Comparison of ENCODE assay signal across 27 mouse cellular contexts in genomic region chr1:185511306-185511705, GRCm38 (mm10). TPM values are rescaled to one million over a fixed set of nuclear protein-coding genes. Genes with fewer than 3 reads are reported as not detected.
"Had no signal": no experiment of that assay in that cellular context is flagged by ENCODE, and none has a peak within 500 bp of the region (broad histone marks: within the 10 kb centered on the region; RNA-seq: fewer than 3 reads in every experiment).

No protein-coding gene starts in this region.

- DNase-seq: gastrocnemius, postnatal 14 days; gastrocnemius, postnatal 36 days; heart, adult 11 months; heart, adult 2 months; heart, postnatal 4 days; kidney, adult 18-20 months; kidney, adult 8-10 months; kidney, postnatal 10 days; kidney, postnatal 25 days; kidney, postnatal 4 days; liver had no signal

- H3K9me3 ChIP-seq: heart, embryonic 13.5 days; heart, embryonic 15.5 days; hindbrain, embryonic 10.5 days; hindbrain, embryonic 12.5 days; intestine, embryonic 15.5 days; limb, embryonic 10.5 days; limb, embryonic 12.5 days had no signal

- H3K36me3 ChIP-seq: heart, embryonic 13.5 days; heart, embryonic 15.5 days; hindbrain, embryonic 10.5 days; hindbrain, embryonic 12.5 days; intestine, embryonic 15.5 days; limb, embryonic 10.5 days; limb, embryonic 12.5 days had no signal

- H3K4me2 ChIP-seq: heart, embryonic 11.5 days; heart, embryonic 13.5 days; heart, embryonic 15.5 days; hindbrain, embryonic 12.5 days; hindbrain, embryonic 14.5 days; intestine, embryonic 15.5 days; limb, embryonic 12.5 days had no signal

- H3K4me1 ChIP-seq: heart, embryonic 13.5 days; heart, embryonic 15.5 days; hindbrain, embryonic 12.5 days; intestine, embryonic 15.5 days; limb, embryonic 12.5 days had no signal

- H3K27ac ChIP-seq: heart, adult 2 months; heart, embryonic 13.5 days; heart, embryonic 15.5 days; hindbrain, embryonic 10.5 days; hindbrain, embryonic 12.5 days; hindbrain, embryonic 14.5 days; intestine, embryonic 15.5 days; layer of hippocampus, adult 2 months; left cerebral cortex, adult 2 months; limb, embryonic 10.5 days; limb, embryonic 12.5 days had no signal

- H3K9ac ChIP-seq: heart, embryonic 13.5 days; heart, embryonic 15.5 days; hindbrain, embryonic 12.5 days; hindbrain, embryonic 14.5 days; intestine, embryonic 15.5 days; limb, embryonic 12.5 days had no signal

- H3K4me3 ChIP-seq: heart, adult 2 months; heart, embryonic 13.5 days; heart, embryonic 15.5 days; hindbrain, embryonic 10.5 days; hindbrain, embryonic 12.5 days; intestine, embryonic 15.5 days; layer of hippocampus, adult 2 months; left cerebral cortex, adult 2 months; limb, embryonic 10.5 days; limb, embryonic 12.5 days had no signal

- H3K27me3 ChIP-seq: heart, embryonic 13.5 days; heart, embryonic 15.5 days; hindbrain, embryonic 12.5 days; intestine, embryonic 15.5 days; limb, embryonic 12.5 days had no signal

- ATAC-seq: hindbrain, embryonic 16.5 days; inflammation-experienced regulatory T-cells, adult 6 months; intestine, embryonic 15.5 days; intestine, postnatal 0 days had no signal

RNA-seq across cellular contexts. Expression of gene Slc30a10, which starts 56.7 kb away (rescaled TPM):
- total RNA-seq: gastrocnemius, adult 8-10 months; gastrocnemius, postnatal 36 days; heart, adult 2 months; heart, postnatal 25 days; heart, postnatal 4 days had no signal
- polyA plus RNA-seq: heart, adult 2 months; inflammation-experienced regulatory T-cells, adult 6 months had no signal
